Mouse (Mus musculus): Measurements from ENCODE around the gene E330034G19Rik.

E330034G19Rik gene

GRCm38 (mm10) chr14:24358295-24358951 lies 65.4 kb downstream of the E330034G19Rik start:
- DNase-seq = peak; percentile 37
